Mouse (Mus musculus): ENCODE measurements around the gene Olfr809. TPM values are rescaled to one million over a fixed set of nuclear protein-coding genes. Genes with fewer than 3 reads are reported as not detected.

The Olfr809 gene
- total RNA-seq (2021), result not detected

- DNase-seq (ENCODE audit: low spot score in 2 of 2), result no peak
- intact Hi-C loops (cut with DNase I), result no loop called here
Measured at GRCm38 (mm10) chr10:129774338-129774737, at the start of gene Olfr809. TSS of gene Olfr809 (plus strand) at chr10:129774638.

GRCm38 (mm10) chr10:129729275-129729674, 45.2 kb upstream of the Olfr809 start, which contains the start of gene Olfr805:
TSS of gene Olfr805 (minus strand) at chr10:129729375.
- no peak for DNase-seq (ENCODE audit: low spot score in 2 of 2)
- intact Hi-C loops (cut with DNase I), result no loop called here

DNA sequence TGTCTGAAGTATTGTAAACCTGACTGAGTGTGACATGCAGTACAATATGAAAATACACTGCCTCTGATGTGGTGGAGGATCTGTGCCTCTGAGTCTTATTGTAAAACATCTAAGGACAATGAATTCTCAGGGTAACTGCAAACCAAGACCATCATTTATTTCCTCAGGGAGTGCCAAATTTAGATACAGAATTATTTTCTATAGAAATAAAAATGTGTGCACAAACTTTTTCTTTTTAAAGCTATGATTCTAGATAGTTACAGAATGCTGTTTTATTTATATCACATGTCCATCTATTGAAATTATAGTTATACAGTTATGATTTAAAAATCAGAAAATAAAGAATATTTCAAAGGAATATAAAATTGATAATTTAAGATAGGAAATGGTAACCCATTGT, 32.6 kb upstream of the Olfr809 start, which contains the start of gene Olfr806:
Gene Olfr806, minus strand, starts transcription at position 101 of the 400 bp plus-strand sequence.
- intact Hi-C loops (cut with DNase I), result no loop called here
- DNase-seq (ENCODE audit: low spot score in 2 of 2), result no peak

- intact Hi-C loops (cut with DNase I), result no loop called here
Measured at GRCm38 (mm10) chr10:129757693-129758092, 16.7 kb upstream of the Olfr809 start, which contains the start of gene Olfr807. TSS of gene Olfr807 (minus strand) at chr10:129757793.

GRCm38 (mm10) chr10:129765182-129765581, 9.3 kb upstream of the Olfr809 start, which contains the start of gene Olfr808:
TSS of gene Olfr808 (plus strand) at chr10:129765482.
- intact Hi-C loops (cut with DNase I), result no loop called here
- DNase-seq (ENCODE audit: low spot score in 2 of 2), result no peak

More at GRCm38 (mm10) chr10:129757693-129758092, 16.7 kb upstream of the Olfr809 start, which contains the start of gene Olfr807:
- no peak for DNase-seq (ENCODE audit: low spot score in 2 of 2)

DNA sequence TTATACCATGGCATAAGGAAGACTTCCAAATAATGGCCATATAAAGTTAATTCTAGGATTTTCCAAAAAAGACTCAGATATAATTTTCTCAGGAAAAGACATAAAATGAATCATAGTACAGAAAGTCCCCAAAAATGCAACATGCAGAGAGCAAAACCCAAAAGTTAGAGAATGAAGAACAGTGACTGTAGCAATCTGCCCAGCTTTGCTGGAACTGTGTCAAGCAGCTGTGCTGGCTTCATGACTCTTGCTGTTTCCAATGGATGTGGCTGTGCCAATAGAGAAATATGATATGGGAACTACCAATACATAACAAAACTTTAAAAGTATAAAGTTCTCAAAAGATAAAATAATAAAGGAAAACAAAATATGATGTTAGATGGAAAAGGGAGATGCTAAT, 3.7 kb downstream of the Olfr809 start:
- intact Hi-C loops (cut with DNase I), result no loop called here
- no peak for DNase-seq (ENCODE audit: low spot score in 2 of 2)

DNA sequence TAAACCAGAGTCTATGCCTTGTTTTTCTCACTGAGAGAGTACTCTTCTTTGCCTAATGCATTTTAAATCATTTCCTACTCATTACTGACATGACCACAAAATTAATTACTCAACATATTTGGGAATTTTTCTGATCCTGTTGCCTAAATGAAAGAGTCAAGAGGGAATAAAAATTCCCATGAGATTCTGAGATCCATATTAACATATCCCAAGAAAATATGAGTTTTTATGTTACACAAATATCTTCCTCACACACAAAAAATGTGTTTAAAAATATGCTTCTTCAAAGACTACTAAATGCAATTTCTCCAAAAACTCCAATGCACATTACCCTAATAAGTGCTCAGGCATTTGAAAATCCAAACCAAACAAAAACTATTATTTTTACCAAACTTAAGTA, 20.4 kb downstream of the Olfr809 start, which contains the start of gene Olfr810:
Gene Olfr810, minus strand, starts transcription at position 101 of the 400 bp plus-strand sequence.
- no peak for DNase-seq (ENCODE audit: low spot score in 2 of 2)
- intact Hi-C loops (cut with DNase I), result no loop called here

- no peak for DNase-seq (ENCODE audit: low spot score in 2 of 2)
- intact Hi-C loops (cut with DNase I), result no loop called here
Measured at GRCm38 (mm10) chr10:129804296-129804695, 29.9 kb downstream of the Olfr809 start, which contains the start of gene Olfr811. TSS of gene Olfr811 (minus strand) at chr10:129804396.

Small RNAs within 50 kb of the gene (microRNA-seq; reads per million reads assigned to microRNA genes)
- gene Gm24485, result not detected

Other genes starting within 250 kb of the Olfr809 start
- gene Olfr792, start 235.5 kb upstream of the Olfr809 start, total RNA-seq (2021), result not detected
- not detected for gene Olfr794, start 207.0 kb upstream of the Olfr809 start, total RNA-seq (2021)
- not detected for gene Olfr796, start 162.1 kb upstream of the Olfr809 start, total RNA-seq (2021)
- not detected for gene Olfr798, start 146.7 kb upstream of the Olfr809 start, total RNA-seq (2021)
- gene Olfr799, start 137.2 kb upstream of the Olfr809 start, total RNA-seq (2021), result not detected
- not detected for gene Olfr800, start 116.9 kb upstream of the Olfr809 start, total RNA-seq (2021)
- gene Olfr801, start 100.8 kb upstream of the Olfr809 start, total RNA-seq (2021), result not detected
- gene Olfr802, start 86.5 kb upstream of the Olfr809 start, total RNA-seq (2021), result under 1 TPM; 0.07 to 0.15 TPM
- gene Olfr803, start 80.4 kb upstream of the Olfr809 start, total RNA-seq (2021), result not detected
- not detected for gene Olfr804, start 71.4 kb upstream of the Olfr809 start, total RNA-seq (2021)
- gene Olfr805, start 45.3 kb upstream of the Olfr809 start, total RNA-seq (2021), result not detected
- not detected for gene Olfr806, start 32.7 kb upstream of the Olfr809 start, total RNA-seq (2021)
- gene Olfr807, start 16.8 kb upstream of the Olfr809 start, total RNA-seq (2021), result not detected
- gene Olfr808, start 9.2 kb upstream of the Olfr809 start, total RNA-seq (2021), result not detected
- gene Olfr810, start 20.3 kb downstream of the Olfr809 start, total RNA-seq (2021), result not detected
- not detected for gene Olfr811, start 29.8 kb downstream of the Olfr809 start, total RNA-seq (2021)
- not detected for gene Olfr812, start 71.5 kb downstream of the Olfr809 start, total RNA-seq (2021)
- gene Olfr813, start 80.7 kb downstream of the Olfr809 start, total RNA-seq (2021), result not detected
- gene Olfr814, start 105.2 kb downstream of the Olfr809 start, total RNA-seq (2021), result not detected
- not detected for gene Olfr815, start 131.2 kb downstream of the Olfr809 start, total RNA-seq (2021)
- gene Olfr816, start 141.0 kb downstream of the Olfr809 start, total RNA-seq (2021), result not detected
- not detected for gene Olfr818, start 174.5 kb downstream of the Olfr809 start, total RNA-seq (2021)
- gene Olfr819, start 192.6 kb downstream of the Olfr809 start, total RNA-seq (2021), result not detected
- gene Olfr247, start 201.5 kb downstream of the Olfr809 start, total RNA-seq (2021), result not detected
- gene Gm10310, start 210.4 kb downstream of the Olfr809 start, total RNA-seq (2021), result not detected
- gene Olfr820, start 238.0 kb downstream of the Olfr809 start, total RNA-seq (2021), result not detected